Mouse (Mus musculus) liver, adult 2 months (tissue): ENCODE results near the gene Stk10.

Source experiments
- CTCF ChIP-seq: fragments of 200-500 bp; IDR thresholded peaks from 2 replicates; pipeline ENCODE4 v1.5.1; 2011; ENCODE audit warnings: low read depth, low read length, control low read depth
- POLR2A ChIP-seq: fragments of 200-500 bp; IDR thresholded peaks from 2 replicates; pipeline ENCODE4 v1.6.1; 2011; ENCODE audit warnings: low read length, control low read depth; ENCODE audit not compliant: insufficient read depth; ENCODE audit errors: extremely low read depth

DNA sequence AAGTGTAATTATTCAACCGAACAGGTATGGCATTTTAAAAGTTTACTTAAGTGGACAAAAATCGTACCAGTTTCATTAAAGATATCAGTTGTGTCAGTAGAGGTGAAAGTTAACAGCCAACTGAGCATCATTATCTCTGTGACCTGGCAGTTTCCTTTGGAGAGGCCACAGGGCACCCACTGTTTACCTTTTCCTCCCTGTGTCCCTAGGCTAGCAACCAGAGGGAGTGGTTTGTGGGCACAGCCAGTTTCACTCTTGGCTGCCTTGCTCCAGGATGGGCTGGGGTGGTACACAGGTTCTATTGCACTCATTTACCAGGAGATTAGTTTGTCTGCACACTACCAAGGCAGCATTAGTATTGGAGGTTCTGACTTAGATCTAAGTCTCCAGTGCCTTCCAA, 101.0 kb downstream of the Stk10 start:
- TF ChIP-seq CTCF (no peak), POLR2A (no peak)
